13 mouse cellular contexts compared by ENCODE assay signal in genomic region chr11:120045341-120045740, GRCm38 (mm10). TPM values are rescaled to one million over a fixed set of nuclear protein-coding genes. Genes with fewer than 3 reads are reported as not detected.
DNase-seq lines count a peak whose midpoint lies in the region; ATAC-seq and TF ChIP-seq lines count a peak whose summit lies in the region.
"Had no signal": no experiment of that assay in that cellular context is flagged by ENCODE, and none has a peak within 500 bp of the region (broad histone marks: within the 10 kb centered on the region; RNA-seq: fewer than 3 reads in every experiment).

No protein-coding gene starts in this region.

- no peaks in the 10 kb centered on the region for H3K9me3 ChIP-seq in midbrain, embryonic 12.5 days
- no peaks in the 10 kb centered on the region for H3K9me3 ChIP-seq in midbrain, embryonic 10.5 days (replicated peaks)
- H3K9me3 ChIP-seq in intestine, embryonic 15.5 days: no peaks in the 10 kb centered on the region
- H3K9me3 ChIP-seq: G1E; stomach, embryonic 15.5 days had no signal

- no peak overlapping the region; the same call in 1 of the 2 replicates for H3K9ac ChIP-seq in midbrain, embryonic 12.5 days (replicated peaks)
- no peak overlapping the region for H3K9ac ChIP-seq in intestine, embryonic 15.5 days
- H3K9ac ChIP-seq: liver, embryonic 14.5 days; stomach, embryonic 15.5 days had no signal

- H3K27me3 ChIP-seq in cerebellum, adult 2 months (ENCODE audit: control insufficient read depth, insufficient read depth, low read length): no peaks in the 10 kb centered on the region
- peaks cover 33% of the 10 kb centered on the region for H3K27me3 ChIP-seq in midbrain, embryonic 12.5 days
- H3K27me3 ChIP-seq in midbrain, embryonic 10.5 days (ENCODE audit: low read depth, poor library complexity, severe bottlenecking): peaks cover 61% of the 10 kb centered on the region
- peaks cover 27% of the 10 kb centered on the region for H3K27me3 ChIP-seq in intestine, embryonic 15.5 days (replicated peaks)

- 7% methylated on average over 4 of the region's 4 CpGs for WGBS in cerebellum, adult 2 months
- WGBS in midbrain, embryonic 12.5 days: 62% methylated on average over 4 of the region's 4 CpGs
- WGBS in midbrain, embryonic 10.5 days: 62% methylated on average over 4 of the region's 4 CpGs
- 65% methylated on average over 4 of the region's 4 CpGs for WGBS in intestine, embryonic 15.5 days

- peak; percentile 59 to 62 for DNase-seq in cerebellum, adult 2 months
- no peak for DNase-seq in cerebellum, postnatal 4 days (ENCODE audit: low spot score in 2 of 2)
- DNase-seq in midbrain, embryonic 10.5 days (ENCODE audit: low spot score): no peak
- DNase-seq in frontal cortex, postnatal 10 days (ENCODE audit: low spot score in 2 of 2): no peak
- no peak for DNase-seq in adrenal gland, adult 8-10 months
- no peak for DNase-seq in gastrocnemius, adult 8-10 months (ENCODE audit: low spot score in 2 of 2)
- DNase-seq: lung, postnatal 36 days; right cerebral cortex, postnatal 25 days had no signal

- H3K4me3 ChIP-seq in cerebellum, adult 2 months (replicated peaks; ENCODE audit: insufficient read depth, low read depth, low read length): peak overlapping the region; percentile 98
- H3K4me3 ChIP-seq in midbrain, embryonic 12.5 days: peak overlapping the region; percentile 68; the same call in 1 of the 2 replicates
- H3K4me3 ChIP-seq in midbrain, embryonic 10.5 days: no peak overlapping the region
- no peak overlapping the region for H3K4me3 ChIP-seq in intestine, embryonic 15.5 days (replicated peaks)

- no peak for TF ChIP-seq POLR2A in cerebellum, adult 2 months (IDR thresholded peaks at IDR 0.05; ENCODE audit: borderline replicate concordance, insufficient read depth, low read length)

- peak overlapping the region; percentile 96 for H3K4me2 ChIP-seq in midbrain, embryonic 12.5 days (replicated peaks)
- H3K4me2 ChIP-seq in intestine, embryonic 15.5 days (replicated peaks): peak overlapping the region; percentile 95; the same call in 1 of the 2 replicates

- peaks cover 52% of the 10 kb centered on the region for H3K4me1 ChIP-seq in cerebellum, adult 2 months (ENCODE audit: control insufficient read depth, insufficient read depth, low read length)
- peaks cover 34% of the 10 kb centered on the region for H3K4me1 ChIP-seq in midbrain, embryonic 12.5 days
- H3K4me1 ChIP-seq in midbrain, embryonic 10.5 days: peaks cover 60% of the 10 kb centered on the region
- peaks cover 35% of the 10 kb centered on the region for H3K4me1 ChIP-seq in intestine, embryonic 15.5 days (replicated peaks)

- no peak for TF ChIP-seq CTCF in cerebellum, adult 2 months (IDR thresholded peaks at IDR 0.05; ENCODE audit: borderline replicate concordance, insufficient read depth, low read depth, low read length)

- H3K36me3 ChIP-seq in midbrain, embryonic 12.5 days: no peaks in the 10 kb centered on the region
- no peaks in the 10 kb centered on the region for H3K36me3 ChIP-seq in midbrain, embryonic 10.5 days
- no peaks in the 10 kb centered on the region for H3K36me3 ChIP-seq in intestine, embryonic 15.5 days
- H3K36me3 ChIP-seq: G1E; stomach, embryonic 15.5 days had no signal

- no peak for ATAC-seq in midbrain, embryonic 12.5 days (ENCODE audit: low FRiP score, low read depth)
- ATAC-seq in intestine, embryonic 15.5 days: no peak

- peak overlapping the region; percentile 97 for H3K27ac ChIP-seq in cerebellum, adult 2 months (ENCODE audit: insufficient read depth, low read length)
- no peak overlapping the region for H3K27ac ChIP-seq in midbrain, embryonic 12.5 days (replicated peaks)
- no peak overlapping the region for H3K27ac ChIP-seq in midbrain, embryonic 10.5 days (replicated peaks)
- H3K27ac ChIP-seq in intestine, embryonic 15.5 days: no peak overlapping the region
- H3K27ac ChIP-seq: liver, embryonic 14.5 days; stomach, embryonic 15.5 days had no signal

RNA-seq across cellular contexts. Expression of gene Aatk, which starts 1.6 kb away (rescaled TPM):
- 296 and 298 TPM in 2 replicates for polyA plus RNA-seq in cerebellum, adult 2 months (2012; rRNA removed)
- polyA plus RNA-seq in midbrain, embryonic 12.5 days (2016; fragmentation: Nextera tagmentation; extraction: Ambion mirVana): 7.7 and 8.8 TPM in 2 replicates
- 1.2 and 1.9 TPM in 2 replicates for polyA plus RNA-seq in midbrain, embryonic 10.5 days (2016; fragmentation: Nextera tagmentation; extraction: Ambion mirVana)
- polyA plus RNA-seq in intestine, embryonic 15.5 days (2015; fragmentation: Nextera tagmentation; extraction: Ambion mirVana): 3.1 and 3.4 TPM in 2 replicates
- 10 to 100 TPM; 14.3 to 22.8 (median 18.3) TPM for total RNA-seq in adrenal gland, adult 8-10 months (2022)
- 1 to 10 TPM; 2.3 to 5.0 (median 3.1) TPM for total RNA-seq in gastrocnemius, adult 8-10 months (2022)
- polyA plus RNA-seq: G1E had no signal

RNA-seq across cellular contexts. Expression of gene Cep131, which starts 41.3 kb away (rescaled TPM):
- 32.3 and 33.0 TPM in 2 replicates for polyA plus RNA-seq in cerebellum, adult 2 months (2012; rRNA removed)
- polyA plus RNA-seq in midbrain, embryonic 12.5 days (2016; fragmentation: Nextera tagmentation; extraction: Ambion mirVana): 52.6 and 54.4 TPM in 2 replicates
- polyA plus RNA-seq in midbrain, embryonic 10.5 days (2016; fragmentation: Nextera tagmentation; extraction: Ambion mirVana): 38.1 and 45.9 TPM in 2 replicates
- 14.2 and 19.7 TPM in 2 replicates for polyA plus RNA-seq in intestine, embryonic 15.5 days (2015; fragmentation: Nextera tagmentation; extraction: Ambion mirVana)
- 100 to 1,000 TPM in 2 of 4 experiments, 10 to 100 TPM in 2; 42.9 to 315 (median 94.5) TPM for total RNA-seq in adrenal gland, adult 8-10 months (2022)
- 1 to 10 TPM; 5.0 to 9.2 (median 7.5) TPM for total RNA-seq in gastrocnemius, adult 8-10 months (2022)

RNA-seq across cellular contexts. Expression of gene Tepsin, which starts 53.2 kb away (rescaled TPM):
- 43.5 and 44.7 TPM in 2 replicates for polyA plus RNA-seq in cerebellum, adult 2 months (2012; rRNA removed)
- 20.8 and 22.9 TPM in 2 replicates for polyA plus RNA-seq in midbrain, embryonic 12.5 days (2016; fragmentation: Nextera tagmentation; extraction: Ambion mirVana)
- polyA plus RNA-seq in midbrain, embryonic 10.5 days (2016; fragmentation: Nextera tagmentation; extraction: Ambion mirVana): 20.0 and 21.2 TPM in 2 replicates
- 15.4 and 17.7 TPM in 2 replicates for polyA plus RNA-seq in intestine, embryonic 15.5 days (2015; fragmentation: Nextera tagmentation; extraction: Ambion mirVana)
- 10 to 100 TPM; 15.2 to 19.1 (median 15.7) TPM for total RNA-seq in adrenal gland, adult 8-10 months (2022)
- 1 to 10 TPM; 4.9 to 5.8 (median 5.4) TPM for total RNA-seq in gastrocnemius, adult 8-10 months (2022)

RNA-seq across cellular contexts. Expression of gene Ndufaf8, which starts 53.4 kb away (rescaled TPM):
- 43.5 and 50.7 TPM in 2 replicates for polyA plus RNA-seq in cerebellum, adult 2 months (2012; rRNA removed)
- polyA plus RNA-seq in midbrain, embryonic 12.5 days (2016; fragmentation: Nextera tagmentation; extraction: Ambion mirVana): 56.8 and 57.4 TPM in 2 replicates
- 89.7 and 91.0 TPM in 2 replicates for polyA plus RNA-seq in midbrain, embryonic 10.5 days (2016; fragmentation: Nextera tagmentation; extraction: Ambion mirVana)
- polyA plus RNA-seq in intestine, embryonic 15.5 days (2015; fragmentation: Nextera tagmentation; extraction: Ambion mirVana): 90.8 and 109 TPM in 2 replicates
- total RNA-seq in adrenal gland, adult 8-10 months (2022): 10 to 100 TPM; 55.2 to 74.8 (median 64.3) TPM
- total RNA-seq in gastrocnemius, adult 8-10 months (2022): 10 to 100 TPM; 34.0 to 46.3 (median 41.0) TPM

Comparison
In these comparisons a context has a peak if more than half of its experiments do, and no peak if none do; other contexts are left out.
1. DNase-seq: peak in cerebellum, adult 2 months (2 of 2); none in cerebellum, postnatal 4 days (0 of 2), midbrain, embryonic 10.5 days (single experiment), frontal cortex, postnatal 10 days (0 of 2), adrenal gland, adult 8-10 months (single experiment) and gastrocnemius, adult 8-10 months (0 of 2).
2. H3K4me3 ChIP-seq: peak in cerebellum, adult 2 months (single experiment) and midbrain, embryonic 12.5 days (single experiment); none in midbrain, embryonic 10.5 days (single experiment) and intestine, embryonic 15.5 days (single experiment).
3. RNA of gene Aatk, which starts 1.6 kb away (polyA plus RNA-seq): 296 to 298 TPM in cerebellum, adult 2 months; 7.7 to 8.8 TPM in midbrain, embryonic 12.5 days, 3.1 to 3.4 TPM in intestine, embryonic 15.5 days and 1.2 to 1.9 TPM in midbrain, embryonic 10.5 days; every median in the first group is over 10 times any median in the second.